Mouse (Mus musculus): ENCODE measurements around the gene Slc16a3.

DNA sequence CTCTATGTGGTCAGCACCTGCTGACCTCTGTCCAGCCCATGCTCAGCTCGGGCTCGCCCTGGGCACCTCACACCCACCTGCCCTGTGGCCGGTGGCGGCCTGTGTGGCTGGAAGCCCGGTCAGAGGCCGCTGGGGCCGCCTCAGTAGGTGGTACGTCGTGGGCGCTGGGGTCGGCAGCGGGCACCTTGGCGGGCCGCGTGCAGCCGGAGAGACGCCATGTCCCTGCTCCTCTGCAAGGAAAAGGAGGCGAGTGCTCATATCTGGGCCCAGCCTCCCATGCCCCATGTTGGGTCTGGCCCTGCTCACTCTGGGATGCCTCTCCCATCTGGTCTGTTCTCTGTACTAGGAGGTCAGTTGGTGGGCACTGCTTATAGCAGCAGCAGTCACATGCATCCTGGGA lies 10.8 kb downstream of the Slc16a3 start:
- no peak for TF ChIP-seq CTCF (IDR thresholded peaks at IDR 0.05; ENCODE audit: low read depth, low read length)
- TF ChIP-seq GATA1 (IDR thresholded peaks at IDR 0.05; ENCODE audit: borderline replicate concordance, low read length): no peak
- TF ChIP-seq TAL1 (conservative IDR thresholded peaks at IDR 0.05; ENCODE audit: low read depth, low read length): no peak
